ENCODE assay signal across 12 mouse cellular contexts in the genomic region with DNA sequence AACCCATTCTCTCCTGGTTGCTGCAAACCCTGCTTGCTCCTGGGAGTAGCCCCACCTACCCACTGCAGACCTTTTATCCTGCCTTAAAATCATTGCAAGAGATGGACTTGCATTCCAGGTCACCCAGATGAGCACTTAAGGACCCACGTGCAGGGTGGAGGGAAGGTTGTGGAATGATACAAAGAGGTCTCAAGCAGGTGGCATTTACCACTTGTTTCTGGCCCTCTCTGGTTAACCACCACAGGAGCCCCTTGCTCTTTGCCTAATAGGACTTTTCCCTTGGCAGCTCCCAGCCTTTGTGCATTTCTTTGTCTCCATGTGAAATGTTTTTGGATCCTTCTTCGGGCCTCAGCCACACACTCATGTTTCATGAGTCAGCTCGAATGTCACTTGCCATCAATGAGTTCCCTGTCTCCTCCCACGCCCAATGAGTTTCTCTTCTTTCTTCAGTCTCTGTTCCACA. TPM values are rescaled to one million over a fixed set of nuclear protein-coding genes. Genes with fewer than 3 reads are reported as not detected.
A peak's percentile ranks its signal among the peaks of the same experiment; 100 is the strongest.
DNase-seq lines count a peak whose midpoint lies in the region; ATAC-seq and TF ChIP-seq lines count a peak whose summit lies in the region.
"Had no signal": no experiment of that assay in that cellular context is flagged by ENCODE, and none has a peak within 500 bp of the region (broad histone marks: within the 10 kb centered on the region; RNA-seq: fewer than 3 reads in every experiment).

No protein-coding gene starts in this region.

- no peaks in the 10 kb centered on the region for H3K27me3 ChIP-seq in heart, embryonic 12.5 days (replicated peaks)
- H3K27me3 ChIP-seq in forebrain, embryonic 12.5 days, result no peaks in the 10 kb centered on the region
- H3K27me3 ChIP-seq: neural tube, embryonic 12.5 days had no signal

- H3K4me2 ChIP-seq in heart, embryonic 12.5 days, result no peak overlapping the region
- H3K4me2 ChIP-seq in forebrain, embryonic 12.5 days, result no peak overlapping the region
- H3K4me2 ChIP-seq: lung, embryonic 14.5 days; neural tube, embryonic 12.5 days had no signal

- peak overlapping the region; percentile 75 for H3K27ac ChIP-seq in heart, embryonic 12.5 days (ENCODE audit: poor library complexity, severe bottlenecking)
- H3K27ac ChIP-seq in bone marrow macrophage, adult 2 months (ENCODE audit: insufficient read depth, low read depth, low read length), result peak overlapping the region; percentile 10; the same call in 1 of the 2 replicates
- H3K27ac ChIP-seq in forebrain, embryonic 12.5 days, result no peak overlapping the region
- H3K27ac ChIP-seq: layer of hippocampus, adult 2 months; neural tube, embryonic 12.5 days had no signal

- H3K4me3 ChIP-seq in heart, embryonic 12.5 days, result no peak overlapping the region
- H3K4me3 ChIP-seq in bone marrow macrophage, adult 2 months (ENCODE audit: insufficient read depth, low read length), result no peak overlapping the region
- no peak overlapping the region for H3K4me3 ChIP-seq in forebrain, embryonic 12.5 days (replicated peaks)
- H3K4me3 ChIP-seq: layer of hippocampus, adult 2 months; neural tube, embryonic 12.5 days had no signal

- H3K36me3 ChIP-seq in heart, embryonic 12.5 days, result peaks cover 7% of the 10 kb centered on the region; the same call in 1 of the 2 replicates
- no peaks in the 10 kb centered on the region for H3K36me3 ChIP-seq in forebrain, embryonic 12.5 days (replicated peaks)
- H3K36me3 ChIP-seq: neural tube, embryonic 12.5 days had no signal

- intact Hi-C loops in heart, postnatal 10 days (cut with DNase I), result loop anchor here (5.0 kb wide), 1 partner anchor 40 kb away; the partner anchor contains the start of gene Pcdh7

- H3K9ac ChIP-seq in heart, embryonic 12.5 days, result no peak overlapping the region
- no peak overlapping the region for H3K9ac ChIP-seq in forebrain, embryonic 12.5 days
- H3K9ac ChIP-seq: lung, embryonic 14.5 days; neural tube, embryonic 12.5 days had no signal

- ATAC-seq in heart, embryonic 12.5 days (ENCODE audit: insufficient number of reproducible peaks, low FRiP score), result no peak
- no peak for ATAC-seq in forebrain, embryonic 12.5 days (ENCODE audit: low FRiP score)

- no peak for TF ChIP-seq CTCF in bone marrow macrophage, adult 2 months (IDR thresholded peaks at IDR 0.05; ENCODE audit: low read depth, low read length)

- 26% methylated on average over 4 of the region's 4 CpGs for WGBS in heart, embryonic 12.5 days
- 34% methylated on average over 4 of the region's 4 CpGs for WGBS in forebrain, embryonic 12.5 days

- H3K4me1 ChIP-seq in heart, embryonic 12.5 days (replicated peaks), result peaks cover 44% of the 10 kb centered on the region
- peaks cover 23% of the 10 kb centered on the region for H3K4me1 ChIP-seq in bone marrow macrophage, adult 2 months (ENCODE audit: control insufficient read depth, insufficient read depth, low read length)
- peaks cover 15% of the 10 kb centered on the region for H3K4me1 ChIP-seq in forebrain, embryonic 12.5 days
- H3K4me1 ChIP-seq: neural tube, embryonic 12.5 days had no signal

- H3K9me3 ChIP-seq in heart, embryonic 12.5 days (replicated peaks), result no peaks in the 10 kb centered on the region; the same call in 1 of the 2 replicates
- no peaks in the 10 kb centered on the region for H3K9me3 ChIP-seq in forebrain, embryonic 12.5 days
- H3K9me3 ChIP-seq: neural tube, embryonic 12.5 days had no signal

- no peak for TF ChIP-seq POLR2A in bone marrow macrophage, adult 2 months (IDR thresholded peaks at IDR 0.05; ENCODE audit: borderline replicate concordance, low read depth, low read length)

- no peak for DNase-seq in heart, postnatal 4 days
- DNase-seq in 3T3-L1 (ENCODE audit: low read depth, low spot score), result peak; percentile 84
- DNase-seq in heart, postnatal 10 days, result peak; percentile 48 to 50
- DNase-seq in spleen, postnatal 14 days (ENCODE audit: low spot score in 2 of 2), result no peak
- DNase-seq in urinary bladder, postnatal 36 days (ENCODE audit: low spot score in 2 of 2), result no peak
- DNase-seq: lung, embryonic 14.5 days had no signal

RNA-seq across cellular contexts. Expression of gene Pcdh7, which starts 39.7 kb away (rescaled TPM):
- 25.9 TPM in 2 replicates for polyA plus RNA-seq in heart, embryonic 12.5 days (2016; fragmentation: Nextera tagmentation; extraction: Ambion mirVana)
- total RNA-seq in heart, postnatal 4 days (2021), result 100 to 1,000 TPM; 148 to 160 TPM
- polyA plus RNA-seq in bone marrow macrophage, adult 2 months (2012; ENCODE audit: insufficient read depth, insufficient read length, missing spikeins), result 3.5 and 4.2 TPM in 2 replicates
- total RNA-seq in heart, postnatal 10 days (2021), result 100 to 1,000 TPM; 121 to 128 TPM
- 7.9 and 9.4 TPM in 2 replicates for polyA plus RNA-seq in forebrain, embryonic 12.5 days (2016; fragmentation: Nextera tagmentation; extraction: Ambion mirVana)
- total RNA-seq: MEL had no signal

Comparison
In these comparisons a context has a peak if more than half of its experiments do, and no peak if none do; other contexts are left out.
1. DNase-seq: peak in 3T3-L1 (single experiment) and heart, postnatal 10 days (2 of 2); none in heart, postnatal 4 days (single experiment), spleen, postnatal 14 days (0 of 2) and urinary bladder, postnatal 36 days (0 of 2).